Mouse (Mus musculus) liver, embryonic 14.5 days (tissue): ENCODE results near the gene Tmtc2.

ENCODE experiments used
- CTCF ChIP-seq: IDR thresholded peaks from 2 replicates; pipeline ENCODE4 v1.5.1; 2016; ENCODE audit warnings: antibody characterized with exemption, low read depth, control low read depth
- EP300 ChIP-seq: IDR thresholded peaks from 2 replicates; pipeline ENCODE4 v1.6.1; 2016; ENCODE audit warnings: antibody characterized with exemption, low read depth

- TF ChIP-seq CTCF (no peak), EP300 (no peak)
Measured at GRCm38 (mm10) chr10:105201491-105201890, 372.8 kb downstream of the Tmtc2 start.
